Mouse (Mus musculus) limb, embryonic 12.5 days (tissue): ENCODE results near the gene Pdk2. TPM values are rescaled to one million over a fixed set of nuclear protein-coding genes. Genes with fewer than 3 reads are reported as not detected.

Experiments
- ATAC-seq: fragments of 200-750 bp; cut with Nextera tagmentation; 2 replicates; pipeline ENCODE4 v1.8.0; 2017; ENCODE audit warnings: low read depth, moderate TSS enrichment; ENCODE audit not compliant: insufficient number of reproducible peaks, insufficient read depth, low FRiP score, low TSS enrichment
- H3K27ac ChIP-seq: fragments of 300-500 bp; sonication (generic); 2 replicates; pipeline ENCODE4 v1.5.1; 2016; ENCODE audit warnings: mild to moderate bottlenecking, moderate library complexity
- H3K27me3 ChIP-seq: fragments of 300-500 bp; sonication (generic); 2 replicates; pipeline ENCODE4 v1.6.1; 2016; ENCODE audit warnings: mild to moderate bottlenecking, moderate library complexity
- H3K36me3 ChIP-seq: fragments of 300-500 bp; sonication (generic); 2 replicates; pipeline ENCODE4 v1.6.1; 2016; ENCODE audit warnings: mild to moderate bottlenecking, moderate library complexity
- H3K4me1 ChIP-seq: fragments of 300-500 bp; sonication (generic); replicated peaks from 2 replicates; pipeline ENCODE4 v1.6.1; 2016
- H3K4me2 ChIP-seq: fragments of 300-500 bp; sonication (generic); 2 replicates; pipeline ENCODE4 v1.6.1; 2016; ENCODE audit warnings: mild to moderate bottlenecking, moderate library complexity
- H3K4me3 ChIP-seq: fragments of 300-500 bp; sonication (generic); replicated peaks from 2 replicates; pipeline ENCODE4 v1.5.1; 2016; ENCODE audit warnings: mild to moderate bottlenecking
- H3K9ac ChIP-seq: fragments of 300-500 bp; sonication (generic); replicated peaks from 2 replicates; pipeline ENCODE4 v1.6.1; 2016; ENCODE audit warnings: mild to moderate bottlenecking, moderate library complexity
- H3K9me3 ChIP-seq: fragments of 300-500 bp; sonication (generic); 2 replicates; pipeline ENCODE4 v1.6.1; 2016; ENCODE audit warnings: mild to moderate bottlenecking, moderate library complexity
- WGBS: fragments of 180-500 bp; shearing (Covaris S2); methylation state at CpG from one replicate; pipeline ENCODE4 v1.1.7; 2016; 5-methylcytosine and 5-hydroxymethylcytosine counted together
- polyA plus RNA-seq: library from polyadenylated mRNA; unstranded; fragments of >200 nt; fragmentation: Nextera tagmentation; extraction: Ambion mirVana; gene quantifications from 2 replicates; pipeline ENCODE4 v1.2.1, GENCODE M21; 2016

Pdk2 gene
- polyA plus RNA-seq, 1 experiment from 2014 or later = 21.9 TPM

GRCm38 (mm10) chr11:95001584-95002347 is 39.4 kb downstream of the Pdk2 start:
- no peak for ATAC-seq
- H3K4me1 ChIP-seq = peaks cover 21% of the 10 kb centered on the region
- no peak overlapping the region for H3K4me3 ChIP-seq
- no peaks in the 10 kb centered on the region for H3K9me3 ChIP-seq
- no peak overlapping the region for H3K4me2 ChIP-seq
- peaks cover 89% of the 10 kb centered on the region for H3K36me3 ChIP-seq
- no peaks in the 10 kb centered on the region for H3K27me3 ChIP-seq
- H3K27ac ChIP-seq = no peak overlapping the region
- H3K9ac ChIP-seq = no peak overlapping the region
- WGBS = 87% methylated on average over 21 of the region's 21 CpGs

DNA sequence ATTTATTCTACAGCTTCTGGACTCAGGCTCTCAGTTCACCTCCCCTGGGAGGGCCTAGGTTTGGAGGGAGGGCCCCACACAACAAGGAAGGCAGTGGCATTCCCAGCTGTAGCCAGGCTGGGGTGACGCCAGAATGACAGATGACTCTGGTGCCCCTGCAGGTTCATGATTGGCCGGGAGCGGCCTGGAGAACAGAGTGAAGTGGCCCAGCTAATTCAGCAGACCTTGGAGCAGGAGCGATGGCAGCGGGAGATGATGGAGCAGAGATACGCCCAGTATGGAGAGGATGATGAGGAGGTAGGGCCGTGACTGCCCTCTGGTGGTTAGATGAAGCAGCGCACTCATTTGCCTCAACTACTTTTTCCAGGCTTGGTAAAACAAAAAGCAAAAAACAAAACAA is 40.1 kb downstream of the Pdk2 start:
- WGBS = 2% methylated on average over 8 of the region's 8 CpGs
- Histone ChIP-seq H3K9ac (no peak overlapping the region; the same call in 1 of the 2 replicates), H3K4me2 (peak overlapping the region; percentile 27; the same call in 1 of the 2 replicates), H3K9me3 (no peaks in the 10 kb centered on the region), H3K4me1 (peaks cover 16% of the 10 kb centered on the region), H3K27me3 (no peaks in the 10 kb centered on the region), H3K4me3 (0 out of 2 replicates have a peak overlapping the region, but pooled peaks have one; percentile 3), H3K27ac (peak overlapping the region; percentile 66), H3K36me3 (peaks cover 96% of the 10 kb centered on the region)
- ATAC-seq = 0 out of 2 replicates have a peak, but pooled peaks have one; percentile 29

DNA sequence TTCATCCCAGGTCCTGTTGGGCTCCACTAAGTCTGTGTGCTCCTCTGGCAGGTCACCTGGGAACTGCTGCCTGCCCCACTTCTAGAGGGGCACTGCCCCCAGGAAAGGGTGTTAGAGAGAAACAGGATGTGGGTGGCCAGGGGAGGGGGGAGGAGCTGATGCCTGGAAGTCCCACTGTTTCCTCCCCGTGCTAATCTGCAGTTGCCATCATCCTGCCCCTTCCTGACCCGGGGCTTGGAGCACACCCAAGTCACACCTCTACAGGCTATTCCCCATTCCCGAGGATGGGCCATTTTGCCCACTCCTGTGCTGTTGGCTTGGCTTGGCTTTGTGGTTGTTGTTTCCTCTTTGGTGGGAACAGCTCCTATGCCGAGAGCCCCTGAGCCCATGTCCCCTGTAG is 40.6 kb downstream of the Pdk2 start:
- peak overlapping the region; percentile 66 for H3K27ac ChIP-seq
- whole genome bisulfite sequencing = 31% methylated on average over 4 of the region's 4 CpGs
- peaks cover 17% of the 10 kb centered on the region for H3K4me1 ChIP-seq
- H3K9ac ChIP-seq = no peak overlapping the region; the same call in 1 of the 2 replicates
- H3K27me3 ChIP-seq = no peaks in the 10 kb centered on the region
- peak overlapping the region; percentile 27; the same call in 1 of the 2 replicates for H3K4me2 ChIP-seq
- H3K9me3 ChIP-seq = no peaks in the 10 kb centered on the region
- peaks cover 97% of the 10 kb centered on the region for H3K36me3 ChIP-seq
- ATAC-seq = no peak
- no peak overlapping the region for H3K4me3 ChIP-seq

GRCm38 (mm10) chr11:95000128-95000527 is 41.0 kb downstream of the Pdk2 start:
- Histone ChIP-seq H3K36me3 (peaks cover 96% of the 10 kb centered on the region), H3K4me3 (no peak overlapping the region), H3K4me1 (peaks cover 21% of the 10 kb centered on the region), H3K27me3 (no peaks in the 10 kb centered on the region), H3K9ac (no peak overlapping the region), H3K4me2 (no peak overlapping the region), H3K9me3 (no peaks in the 10 kb centered on the region), H3K27ac (peak overlapping the region; percentile 66)
- no peak for ATAC-seq
- 66% methylated on average over 8 of the region's 8 CpGs for WGBS

DNA sequence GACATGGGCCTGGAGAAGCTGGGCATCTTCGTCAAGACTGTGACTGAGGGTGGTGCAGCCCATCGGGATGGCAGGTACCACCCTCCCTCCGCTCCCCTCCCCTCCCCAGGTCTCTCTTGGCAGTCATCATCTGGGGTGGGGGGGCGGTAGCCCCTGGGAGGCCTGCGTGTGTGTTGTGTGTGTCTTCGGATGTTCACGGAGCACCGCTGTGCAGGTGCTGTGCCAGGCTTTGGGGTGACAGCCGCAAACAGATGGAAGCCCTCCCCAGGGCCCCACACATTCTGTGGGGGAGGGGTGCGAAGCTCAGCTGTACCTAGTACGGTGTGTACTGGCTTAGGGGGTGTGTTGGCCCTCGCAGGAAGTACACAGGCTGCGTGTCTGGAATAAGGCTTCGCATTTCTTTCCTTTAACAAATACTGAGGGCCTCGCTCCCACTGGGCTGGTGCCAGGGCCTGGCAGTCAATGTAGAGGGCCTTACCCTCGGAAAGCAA is 43.1 kb downstream of the Pdk2 start:
- peak overlapping the region; percentile 12; the same call in 1 of the 2 replicates for H3K4me3 ChIP-seq
- peaks cover 85% of the 10 kb centered on the region for H3K36me3 ChIP-seq
- no peaks in the 10 kb centered on the region for H3K9me3 ChIP-seq
- no peak for ATAC-seq
- 88% methylated on average over 16 of the region's 16 CpGs for WGBS
- no peak overlapping the region for H3K9ac ChIP-seq
- H3K27ac ChIP-seq = no peak overlapping the region; the same call in 1 of the 2 replicates
- H3K27me3 ChIP-seq = no peaks in the 10 kb centered on the region
- no peak overlapping the region for H3K4me2 ChIP-seq
- H3K4me1 ChIP-seq = peaks cover 41% of the 10 kb centered on the region

DNA sequence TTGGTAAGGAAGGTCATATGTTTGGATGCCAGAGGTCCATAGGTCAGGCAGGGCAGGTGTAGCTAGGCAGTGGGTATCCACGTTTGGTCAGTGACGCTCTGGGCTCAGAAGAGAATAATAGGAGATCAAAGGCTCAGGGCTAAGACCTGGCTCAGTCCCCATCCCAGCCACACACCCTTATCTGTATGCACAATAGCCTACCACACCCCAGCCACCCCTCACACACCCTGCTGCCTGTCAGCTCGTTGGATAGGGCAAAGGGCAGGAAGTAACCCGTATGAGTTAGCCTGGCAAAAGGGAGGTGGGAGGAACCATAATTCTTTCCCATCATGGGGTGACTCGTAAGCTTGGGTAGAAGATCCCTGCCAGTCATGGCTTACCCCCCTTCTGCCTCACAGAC is 43.6 kb downstream of the Pdk2 start:
- Histone ChIP-seq H3K4me1 (peaks cover 46% of the 10 kb centered on the region), H3K36me3 (peaks cover 80% of the 10 kb centered on the region), H3K4me3 (no peak overlapping the region), H3K4me2 (no peak overlapping the region), H3K9me3 (no peaks in the 10 kb centered on the region), H3K27ac (no peak overlapping the region), H3K9ac (no peak overlapping the region), H3K27me3 (no peaks in the 10 kb centered on the region)
- no peak for ATAC-seq
- WGBS = 66% methylated on average over 5 of the region's 5 CpGs

GRCm38 (mm10) chr11:94996984-94997383 is 44.2 kb downstream of the Pdk2 start:
- Histone ChIP-seq H3K4me1 (peaks cover 52% of the 10 kb centered on the region), H3K27me3 (no peaks in the 10 kb centered on the region), H3K4me3 (no peak overlapping the region), H3K9me3 (no peaks in the 10 kb centered on the region), H3K36me3 (peaks cover 74% of the 10 kb centered on the region), H3K9ac (peak overlapping the region; percentile 23; the same call in 1 of the 2 replicates), H3K27ac (no peak overlapping the region), H3K4me2 (no peak overlapping the region)
- no peak for ATAC-seq
- WGBS = 93% methylated on average over 6 of the region's 6 CpGs

GRCm38 (mm10) chr11:94996101-94996500 is 45.1 kb downstream of the Pdk2 start:
- Histone ChIP-seq H3K27me3 (no peaks in the 10 kb centered on the region), H3K4me1 (peaks cover 54% of the 10 kb centered on the region), H3K9me3 (no peaks in the 10 kb centered on the region), H3K27ac (no peak overlapping the region), H3K36me3 (peaks cover 66% of the 10 kb centered on the region), H3K4me3 (no peak overlapping the region), H3K9ac (0 out of 2 replicates have a peak overlapping the region, but pooled peaks have one; percentile 31), H3K4me2 (peak overlapping the region; percentile 26; the same call in 1 of the 2 replicates)
- WGBS = 89% methylated on average over 8 of the region's 8 CpGs
- no peak for ATAC-seq

DNA sequence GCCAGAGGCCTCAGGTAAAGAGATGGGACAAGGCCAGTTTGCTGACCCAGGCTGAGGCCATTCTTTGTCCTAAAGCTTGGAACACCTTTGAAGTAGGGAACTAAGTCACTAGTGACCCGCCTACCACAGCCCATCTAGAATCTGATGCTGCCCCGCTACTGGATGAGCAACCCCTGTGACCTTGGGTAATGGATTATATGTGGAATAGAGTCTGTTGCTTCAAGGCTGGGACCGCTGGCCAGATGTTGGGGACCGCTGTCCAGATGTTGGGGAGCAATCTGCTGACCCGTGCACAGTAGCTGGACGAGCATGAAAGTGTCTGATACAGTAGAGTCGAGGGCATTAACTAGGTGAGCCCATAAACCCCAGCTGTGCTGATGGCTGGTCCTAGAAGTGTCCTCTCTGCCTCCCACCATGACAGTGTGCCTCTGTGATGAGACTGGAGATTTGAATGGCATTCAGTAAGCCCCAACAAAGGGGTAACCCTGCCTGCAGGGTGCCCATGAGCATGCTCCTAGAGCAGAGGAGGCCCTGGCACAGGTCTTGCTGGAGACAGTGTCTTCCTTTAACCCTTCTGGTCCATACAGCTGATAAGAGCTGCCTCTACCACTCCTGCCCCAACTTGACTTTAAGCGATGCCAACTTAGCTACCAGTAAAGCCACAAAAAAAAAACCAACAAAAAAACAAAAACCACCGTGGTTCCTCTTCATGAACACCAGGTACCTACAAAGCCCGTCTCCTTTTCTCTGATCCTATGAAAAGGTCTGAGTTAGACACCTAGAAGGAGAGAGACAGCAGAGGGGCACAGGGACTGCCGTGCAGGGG is 46.0 kb downstream of the Pdk2 start:
- Histone ChIP-seq H3K9me3 (no peaks in the 10 kb centered on the region), H3K4me1 (peaks cover 49% of the 10 kb centered on the region), H3K27ac (no peak overlapping the region), H3K4me3 (peak overlapping the region; percentile 93), H3K4me2 (peak overlapping the region; percentile 100), H3K36me3 (peaks cover 57% of the 10 kb centered on the region), H3K9ac (peak overlapping the region; percentile 93), H3K27me3 (no peaks in the 10 kb centered on the region)
- ATAC-seq = no peak
- WGBS = 81% methylated on average over 11 of the region's 11 CpGs

- Histone ChIP-seq H3K4me1 (peaks cover 55% of the 10 kb centered on the region), H3K4me3 (peak overlapping the region; percentile 93), H3K27me3 (no peaks in the 10 kb centered on the region), H3K36me3 (peaks cover 49% of the 10 kb centered on the region), H3K9me3 (no peaks in the 10 kb centered on the region), H3K9ac (peak overlapping the region; percentile 93), H3K4me2 (peak overlapping the region; percentile 100), H3K27ac (no peak overlapping the region)
- WGBS = 46% methylated on average over 10 of the region's 10 CpGs
- ATAC-seq = no peak
Observed at GRCm38 (mm10) chr11:94994208-94994814, 46.8 kb downstream of the Pdk2 start.
